Mouse (Mus musculus) small intestine, adult 2 months (tissue): ENCODE measurements around the gene Hnf4a. TPM values are rescaled to one million over a fixed set of nuclear protein-coding genes. Genes with fewer than 3 reads are reported as not detected.

ENCODE experiments used
- H3K27ac ChIP-seq: fragments of 200-500 bp; 2 replicates; pipeline ENCODE4 v1.5.1; 2012; ENCODE audit warnings: low read depth, low read length, control low read depth, inconsistent platforms; ENCODE audit not compliant: insufficient read depth
- H3K27me3 ChIP-seq: fragments of 200-500 bp; 2 replicates; pipeline ENCODE4 v1.6.1; 2012; ENCODE audit warnings: mild to moderate bottlenecking, moderate library complexity, low read length, inconsistent platforms; ENCODE audit not compliant: control insufficient read depth, insufficient read depth
- H3K36me3 ChIP-seq: fragments of 200-500 bp; 2 replicates; pipeline ENCODE4 v1.6.1; 2012; ENCODE audit warnings: mild to moderate bottlenecking, low read length, control low read depth, inconsistent platforms; ENCODE audit not compliant: control insufficient read depth, insufficient read depth
- H3K4me1 ChIP-seq: fragments of 200-500 bp; 2 replicates; pipeline ENCODE4 v1.6.1; 2012; ENCODE audit warnings: low read length, inconsistent platforms, mixed read lengths; ENCODE audit not compliant: control insufficient read depth, insufficient read depth, insufficient read length
- H3K4me3 ChIP-seq: fragments of 200-500 bp; 2 replicates; pipeline ENCODE4 v1.5.1; 2012; ENCODE audit warnings: low read depth, mild to moderate bottlenecking, control low read depth, inconsistent platforms, low read length, moderate library complexity
- CTCF ChIP-seq: fragments of 200-500 bp; IDR thresholded peaks from 2 replicates; pipeline ENCODE4 v1.5.1; 2012; ENCODE audit warnings: low read depth, mild to moderate bottlenecking, control low read depth, inconsistent platforms, low read length, moderate library complexity, mixed read lengths; ENCODE audit not compliant: insufficient replicate concordance, insufficient read length; ENCODE audit errors: extremely low read depth
- POLR2A ChIP-seq: fragments of 200-500 bp; IDR thresholded peaks from 2 replicates; pipeline ENCODE4 v1.6.1; 2012; ENCODE audit warnings: low read depth, mild to moderate bottlenecking, control low read depth, inconsistent platforms, low read length, moderate library complexity
- WGBS: fragments of 180-500 bp; shearing (Covaris S2); methylation state at CpG from one replicate; pipeline ENCODE4 v1.1.7; 2018; 5-methylcytosine and 5-hydroxymethylcytosine counted together
- polyA plus RNA-seq: library from polyadenylated mRNA; depleted of rRNA; stranded (reverse); fragments of >200 nt; gene quantifications from 2 replicates; pipeline ENCODE4 v1.2.3, GENCODE M21; 2012

Hnf4a gene
- polyA plus RNA-seq, 1 experiment: 397 TPM

DNA sequence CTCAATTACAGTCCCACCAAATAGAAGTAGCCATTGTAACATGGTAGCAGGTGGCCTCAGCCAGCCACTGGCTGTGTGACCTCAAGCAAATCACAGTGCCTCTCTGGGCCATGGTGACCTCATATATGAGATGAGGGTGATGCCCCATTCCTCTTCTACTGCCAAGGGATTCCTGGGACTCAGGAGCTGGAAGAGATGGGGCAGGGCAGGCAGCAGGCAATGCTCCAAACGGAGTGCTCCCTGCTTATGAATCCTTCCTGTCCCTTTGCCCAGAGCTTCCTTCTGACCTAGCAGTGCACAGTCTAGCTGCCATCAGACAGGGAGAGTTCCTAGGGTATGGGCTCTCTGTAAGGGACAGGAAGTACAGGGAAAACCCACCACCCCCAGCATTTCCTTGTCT, 51.9 kb downstream of the Hnf4a start:
- H3K27ac ChIP-seq: no peak overlapping the region
- peaks cover 92% of the 10 kb centered on the region for H3K36me3 ChIP-seq
- peaks cover 20% of the 10 kb centered on the region for H3K4me1 ChIP-seq
- no peak for TF ChIP-seq POLR2A
- WGBS: 41% methylated on average over 1 of the region's 1 CpGs
- no peaks in the 10 kb centered on the region for H3K27me3 ChIP-seq
- no peak overlapping the region for H3K4me3 ChIP-seq

DNA sequence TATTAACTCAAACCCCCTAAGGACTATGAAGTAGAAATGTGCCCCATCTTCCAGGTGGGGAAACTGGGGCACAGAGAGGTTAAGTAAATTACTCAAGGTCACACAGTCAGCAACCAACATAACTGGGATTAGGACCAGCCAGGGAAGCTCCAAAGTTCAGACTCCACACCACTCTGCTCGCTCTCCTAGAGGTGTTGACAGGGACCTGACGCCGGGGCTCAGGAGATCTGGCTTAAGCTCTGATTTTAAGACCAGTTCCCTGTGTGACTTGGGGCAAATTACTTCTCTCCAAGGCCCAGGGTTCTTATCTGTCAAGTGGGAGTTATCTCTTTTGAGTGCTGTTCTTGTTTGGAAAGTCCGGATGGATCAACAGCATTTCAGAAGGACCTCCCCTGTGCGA, 52.6 kb downstream of the Hnf4a start:
- Histone ChIP-seq H3K4me3 (no peak overlapping the region), H3K4me1 (peaks cover 17% of the 10 kb centered on the region), H3K36me3 (peaks cover 92% of the 10 kb centered on the region), H3K27me3 (no peaks in the 10 kb centered on the region), H3K27ac (0 out of 2 replicates have a peak overlapping the region, but pooled peaks have one; percentile 4)
- TF ChIP-seq POLR2A: no peak
- WGBS: 47% methylated on average over 5 of the region's 5 CpGs

DNA sequence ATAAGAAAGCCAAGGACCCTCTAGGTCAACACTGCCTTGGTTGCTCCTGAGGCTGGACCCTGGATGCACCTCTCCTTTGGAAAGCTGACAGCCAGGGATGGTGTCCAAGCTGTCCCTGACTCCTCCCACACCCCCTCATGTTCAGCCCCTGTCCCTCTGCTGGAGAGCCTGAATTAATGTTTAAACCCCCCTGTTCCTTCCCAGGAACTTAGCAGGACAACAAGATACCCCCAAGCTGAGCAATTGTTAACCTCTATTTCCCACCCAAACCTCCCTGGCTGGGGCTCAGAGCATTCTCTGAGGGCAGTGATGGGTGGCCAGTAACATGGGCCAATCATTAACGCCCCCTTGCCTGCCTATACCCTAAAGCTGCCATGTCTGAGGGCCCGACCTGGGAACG, 53.6 kb downstream of the Hnf4a start:
- Histone ChIP-seq H3K27me3 (no peaks in the 10 kb centered on the region), H3K4me3 (no peak overlapping the region), H3K27ac (no peak overlapping the region), H3K4me1 (peaks cover 18% of the 10 kb centered on the region), H3K36me3 (peaks cover 92% of the 10 kb centered on the region)
- TF ChIP-seq CTCF (no peak), POLR2A (no peak)
- WGBS: 82% methylated on average over 3 of the region's 3 CpGs

DNA sequence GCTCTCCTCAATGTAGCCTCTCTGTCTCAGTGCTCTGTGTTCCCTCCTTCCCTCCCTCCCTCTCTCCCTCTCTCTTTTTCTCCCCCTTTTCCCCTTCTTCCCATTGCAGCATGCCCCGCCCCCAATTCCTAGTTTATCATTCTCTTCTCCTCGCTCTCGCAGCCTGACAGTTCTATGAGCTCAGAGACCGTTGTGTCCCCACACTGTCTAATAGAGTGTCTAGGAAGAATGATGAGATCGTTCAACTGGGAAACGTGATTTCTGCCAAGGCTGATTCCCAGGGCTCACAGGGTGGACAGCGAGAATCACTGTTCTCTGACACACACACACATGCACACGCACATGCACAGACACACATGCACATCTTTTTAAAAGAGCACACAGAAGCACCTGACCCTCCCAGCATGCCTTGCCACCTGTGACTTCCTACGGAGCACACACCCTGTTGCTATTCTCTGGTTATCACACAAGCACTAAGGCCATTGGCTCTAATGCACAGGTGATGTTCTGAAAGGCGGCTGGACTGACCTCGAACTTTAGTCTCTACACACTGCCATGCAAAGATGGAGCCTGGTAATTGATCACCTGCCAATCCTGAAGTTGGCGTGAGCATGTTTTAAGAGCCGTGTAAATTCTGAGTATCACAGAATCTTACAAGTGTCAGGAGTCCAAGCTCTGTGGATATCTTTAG, 54.8 kb downstream of the Hnf4a start:
- Histone ChIP-seq H3K27me3 (no peaks in the 10 kb centered on the region), H3K4me3 (no peak overlapping the region), H3K4me1 (peaks cover 15% of the 10 kb centered on the region), H3K36me3 (peaks cover 92% of the 10 kb centered on the region), H3K27ac (peak overlapping the region; percentile 37; the same call in 1 of the 2 replicates)
- 50% methylated on average over 13 of the region's 13 CpGs for WGBS
- TF ChIP-seq CTCF (no peak), POLR2A (no peak)

DNA sequence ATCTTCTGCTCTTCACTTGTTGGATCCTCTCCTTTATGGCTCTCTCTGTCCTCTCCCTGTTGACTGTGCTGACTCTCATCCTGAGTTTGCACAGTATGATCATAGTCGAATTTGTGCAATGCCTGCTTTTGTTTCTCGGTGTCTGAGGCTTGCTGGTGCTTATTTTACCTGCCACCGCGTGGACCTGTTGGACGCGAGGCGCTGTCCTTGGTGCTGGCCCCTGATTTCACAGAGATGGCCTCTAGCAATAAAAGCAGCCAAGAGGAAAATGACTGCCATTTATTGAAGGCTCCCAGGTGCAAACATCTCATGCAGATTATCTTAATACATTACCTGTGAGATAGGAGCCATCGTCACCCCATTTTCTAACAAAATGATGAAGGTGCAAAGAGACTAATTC, 58.0 kb downstream of the Hnf4a start:
- H3K36me3 ChIP-seq: peaks cover 88% of the 10 kb centered on the region
- H3K4me1 ChIP-seq: peaks cover 16% of the 10 kb centered on the region; the same call in 1 of the 2 replicates
- TF ChIP-seq CTCF (no peak), POLR2A (no peak)
- WGBS: 26% methylated on average over 8 of the region's 8 CpGs
- H3K27ac ChIP-seq: no peak overlapping the region
- H3K27me3 ChIP-seq: no peaks in the 10 kb centered on the region
- H3K4me3 ChIP-seq: no peak overlapping the region

DNA sequence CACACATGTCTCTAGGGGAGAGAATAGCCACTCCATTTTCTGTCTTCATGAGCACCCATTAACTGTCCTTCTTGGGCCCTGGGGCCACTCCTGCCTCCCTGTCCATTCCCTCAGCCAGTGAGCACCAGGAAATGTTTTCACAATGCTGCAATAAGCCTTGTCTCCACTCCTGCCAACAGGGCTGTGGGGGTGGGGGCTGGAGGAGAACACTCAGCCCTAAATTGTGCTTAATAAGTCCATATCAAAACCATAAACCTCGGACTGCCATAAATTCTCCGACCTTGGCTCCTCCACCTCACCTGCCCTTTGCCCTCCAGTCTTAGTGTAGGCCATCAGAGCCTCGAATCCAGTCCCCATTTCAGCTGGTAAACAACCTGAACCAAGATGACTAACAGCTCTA, 67.7 kb downstream of the Hnf4a start:
- H3K4me1 ChIP-seq: peaks cover 52% of the 10 kb centered on the region
- H3K27me3 ChIP-seq: no peaks in the 10 kb centered on the region
- 16% methylated on average over 3 of the region's 3 CpGs for WGBS
- TF ChIP-seq CTCF: no peak
- TF ChIP-seq POLR2A: peak; percentile 41; the same call in 1 of the 2 replicates
- H3K27ac ChIP-seq: peak overlapping the region; percentile 97
- H3K4me3 ChIP-seq: no peak overlapping the region
- H3K36me3 ChIP-seq: peaks cover 32% of the 10 kb centered on the region

DNA sequence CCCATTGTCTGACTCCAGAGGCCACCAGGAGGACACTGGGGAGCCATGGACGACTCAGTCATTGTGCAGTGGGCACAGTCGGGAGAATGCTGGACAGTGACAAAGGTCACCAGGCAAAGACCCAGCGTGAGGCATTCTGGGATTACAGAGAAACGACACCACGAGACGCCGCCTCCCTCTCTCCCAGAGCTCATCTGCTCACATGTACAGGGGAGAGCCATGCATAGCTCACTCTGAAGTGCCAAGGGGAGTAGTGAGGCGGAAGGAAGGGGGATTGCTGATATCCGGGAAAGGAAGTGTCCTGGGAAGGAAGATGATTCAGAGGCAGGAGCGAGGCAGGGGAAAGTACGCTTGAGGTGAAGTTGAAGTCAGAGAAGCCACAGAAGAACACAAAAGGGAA, 68.6 kb downstream of the Hnf4a start:
- TF ChIP-seq CTCF: no peak
- 0 out of 2 replicates have a peak, but pooled peaks have one; percentile 30 for TF ChIP-seq POLR2A
- Histone ChIP-seq H3K27ac (peak overlapping the region; percentile 97), H3K4me1 (peaks cover 57% of the 10 kb centered on the region), H3K36me3 (peaks cover 22% of the 10 kb centered on the region), H3K27me3 (no peaks in the 10 kb centered on the region), H3K4me3 (peak overlapping the region; percentile 33)
- 10% methylated on average over 11 of the region's 11 CpGs for WGBS
